Mouse (Mus musculus) embryo, embryonic 10 days (tissue): Measurements from ENCODE around the gene Gpat2.
A peak's percentile ranks its signal among the peaks of the same experiment; 100 is the strongest.

ENCODE experiments used
- DNase-seq: peaks from one replicate; pipeline ENCODE4 v3.0.0-alpha.2; 2015; ENCODE audit warnings: low spot score

Gene Gpat2

GRCm38 (mm10) chr2:127424977-127425376 lies at the start of gene Gpat2:
Gpat2 (plus strand) TSS chr2:127425199.
- DNase-seq, result no peak

GRCm38 (mm10) chr2:127375759-127376341 lies 49.1 kb upstream of the Gpat2 start:
- no peak for DNase-seq

GRCm38 (mm10) chr2:127376423-127377051 lies 48.5 kb upstream of the Gpat2 start:
- DNase-seq, result no peak

GRCm38 (mm10) chr2:127377942-127378610 lies 46.9 kb upstream of the Gpat2 start:
- no peak for DNase-seq

GRCm38 (mm10) chr2:127378611-127378990 lies 46.4 kb upstream of the Gpat2 start:
- no peak for DNase-seq

- no peak for DNase-seq
These were observed 45.7 kb upstream of the Gpat2 start for GRCm38 (mm10) chr2:127379250-127379649.

DNA sequence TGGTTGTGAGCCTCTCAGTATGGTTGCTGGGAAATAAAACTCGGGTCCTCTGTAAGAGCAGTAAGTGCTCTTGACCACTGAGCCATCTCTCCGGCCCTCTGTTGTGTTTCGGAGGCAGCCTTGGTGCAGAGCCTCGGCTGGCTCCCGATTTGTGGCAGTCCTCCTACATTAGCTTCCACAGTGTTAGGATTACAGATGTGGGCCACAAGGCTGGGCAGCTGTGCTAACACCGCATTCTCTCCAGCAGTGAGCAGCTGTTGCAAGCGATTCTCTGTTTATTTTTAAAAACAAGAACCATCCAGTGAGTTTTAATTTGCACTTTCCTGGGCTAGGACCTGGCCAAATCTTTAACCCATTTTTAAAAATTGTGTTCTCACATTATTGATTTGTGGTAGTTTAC lies 41.1 kb upstream of the Gpat2 start:
- DNase-seq, result no peak

- no peak for DNase-seq
These were observed 37.5 kb upstream of the Gpat2 start for GRCm38 (mm10) chr2:127387521-127387920.

DNA sequence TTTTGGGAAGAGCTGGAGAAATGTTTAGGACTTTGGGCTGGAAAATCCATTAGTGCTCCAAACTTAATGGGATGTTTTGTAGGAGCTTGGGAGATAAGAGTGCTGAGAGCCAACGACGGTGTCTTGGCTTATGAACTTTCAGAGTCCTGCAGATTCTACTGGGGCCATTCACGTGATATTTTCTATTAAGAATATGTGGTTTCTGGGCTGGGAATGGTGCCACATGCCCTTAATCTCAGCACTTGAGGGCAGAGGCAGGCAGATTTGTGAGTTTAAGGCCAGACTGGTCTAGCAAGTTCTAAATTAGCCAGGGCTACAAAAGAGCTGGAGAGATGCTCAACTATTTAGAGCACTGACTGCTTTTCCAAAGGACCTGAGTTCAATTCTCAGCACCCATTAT lies 34.6 kb upstream of the Gpat2 start:
- DNase-seq, result no peak

- no peak for DNase-seq
These were observed 34.2 kb upstream of the Gpat2 start for GRCm38 (mm10) chr2:127390846-127391245.

DNA sequence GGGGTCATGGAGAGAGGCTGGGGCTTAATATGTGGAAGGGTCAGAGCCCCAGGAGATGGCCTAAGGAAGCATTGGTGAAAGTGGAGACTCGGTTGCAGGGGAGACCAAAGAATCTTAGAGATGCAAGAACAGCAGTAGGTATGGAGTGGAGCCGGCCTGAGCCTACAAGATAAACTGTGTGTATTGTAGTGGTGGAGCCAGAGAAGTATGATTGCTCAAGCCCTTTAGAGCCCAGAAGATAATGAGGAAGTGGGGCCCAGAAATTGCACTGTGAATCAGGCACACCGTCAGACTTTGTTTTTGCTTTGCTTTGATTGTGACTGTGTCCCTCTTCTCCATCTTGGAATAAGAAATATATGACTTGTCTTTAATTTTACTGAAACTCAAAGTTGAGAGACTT lies 33.7 kb upstream of the Gpat2 start:
- no peak for DNase-seq

DNA sequence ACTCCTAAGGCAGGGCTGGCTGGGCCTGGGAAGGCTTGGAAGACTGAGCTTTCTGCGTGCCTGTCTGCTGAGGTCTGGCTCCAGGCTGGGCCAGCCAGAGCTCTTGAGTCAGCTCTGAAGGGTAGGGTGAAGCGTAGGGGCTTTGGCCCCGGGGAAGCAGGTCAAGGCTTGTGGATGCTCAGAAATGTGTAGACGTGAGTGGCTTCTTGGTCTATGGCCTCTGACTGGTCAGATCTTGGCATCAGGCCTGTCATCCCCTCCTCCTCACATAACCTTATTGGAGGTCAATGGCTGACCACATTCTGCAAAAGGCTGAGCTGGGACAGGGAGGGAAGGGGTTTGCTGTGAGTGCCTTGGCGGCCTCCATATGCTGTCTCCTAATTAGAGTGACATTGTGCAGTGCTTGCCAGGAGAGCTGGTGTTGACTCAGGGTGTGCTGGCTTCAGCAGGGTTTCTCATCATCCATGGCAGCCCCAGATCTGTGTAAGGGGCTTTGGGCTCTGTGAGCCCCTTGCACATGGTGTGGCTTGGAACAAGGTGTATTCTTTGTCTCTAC lies 30.3 kb upstream of the Gpat2 start:
- no peak for DNase-seq

- no peak for DNase-seq
These were observed 26.3 kb upstream of the Gpat2 start for GRCm38 (mm10) chr2:127398738-127399137.

GRCm38 (mm10) chr2:127411126-127411525 lies 13.9 kb upstream of the Gpat2 start:
- DNase-seq, result no peak

DNA sequence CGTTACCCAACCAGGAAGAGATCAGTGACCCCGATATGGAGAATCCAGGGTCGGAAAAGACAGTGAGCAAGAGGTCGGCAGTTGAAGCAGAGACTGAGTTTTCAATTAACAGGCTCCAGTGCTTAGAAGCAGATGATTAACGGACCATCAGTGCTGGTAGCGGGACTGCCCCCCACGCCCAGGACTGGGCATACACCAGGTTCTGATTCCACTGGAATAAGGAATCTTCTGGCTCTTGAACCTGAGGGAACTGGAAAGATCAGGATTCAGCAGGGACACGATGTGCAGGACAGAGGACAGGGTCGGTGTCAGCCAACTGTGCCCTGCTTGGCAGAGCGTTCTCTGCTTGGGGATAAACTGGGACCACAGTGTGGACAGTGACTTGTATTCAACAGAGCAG lies 9.2 kb upstream of the Gpat2 start:
- DNase-seq, result no peak

- no peak for DNase-seq
These were observed 8.3 kb upstream of the Gpat2 start for GRCm38 (mm10) chr2:127416706-127417105.

DNA sequence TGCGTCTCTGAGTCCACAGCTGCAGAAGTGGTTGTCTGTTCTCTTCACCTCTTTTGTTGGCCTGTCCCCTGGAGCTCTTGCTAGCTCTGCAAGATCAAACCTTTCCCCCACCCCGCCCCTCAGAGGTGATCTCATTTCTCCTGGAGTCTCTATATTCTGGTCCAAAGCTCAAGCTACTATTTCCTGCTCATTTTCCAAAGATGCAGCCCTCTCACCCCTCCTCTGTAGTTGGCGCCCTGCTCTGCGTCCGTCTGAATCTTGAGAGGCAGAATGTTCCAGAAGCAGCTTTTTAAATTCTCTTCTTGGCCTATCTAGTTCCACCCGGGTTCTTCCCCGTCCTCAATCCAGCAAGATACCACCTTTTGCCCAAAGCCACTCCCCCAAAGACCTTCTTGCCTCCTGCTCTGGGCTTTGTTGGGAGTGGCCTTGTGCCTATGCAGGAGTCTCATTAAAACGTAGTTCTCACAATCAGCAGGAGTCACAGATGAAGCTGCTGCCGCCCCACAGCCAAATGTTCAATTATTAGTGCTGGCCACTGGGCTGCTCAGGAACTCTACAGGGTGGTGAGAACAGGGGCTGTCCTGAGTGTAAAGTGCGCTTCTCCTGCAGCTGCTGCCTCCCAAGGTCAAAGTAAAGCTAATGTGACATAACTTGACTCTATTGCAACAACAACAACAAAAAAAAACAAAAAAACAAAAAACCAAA lies 6.6 kb upstream of the Gpat2 start:
- no peak for DNase-seq

DNA sequence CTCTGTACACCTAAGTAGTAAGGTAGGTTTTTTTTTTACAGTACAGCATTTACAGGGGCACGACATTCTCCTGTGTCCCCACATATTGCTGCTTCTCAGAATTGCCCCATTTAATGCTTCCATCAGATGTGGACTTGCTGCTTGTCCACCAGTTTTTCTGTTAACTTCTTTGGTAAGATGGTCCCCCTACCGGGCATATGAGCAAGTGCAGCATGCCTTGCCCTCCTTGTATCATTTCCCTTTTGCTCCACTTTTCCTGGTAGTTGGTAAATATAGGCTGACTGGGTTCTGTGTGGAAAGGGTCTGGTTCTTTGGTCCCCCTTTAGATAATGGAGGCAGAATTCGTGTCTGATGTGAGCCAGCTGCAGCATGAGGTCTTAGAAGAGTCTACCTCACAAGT lies 5.2 kb downstream of the Gpat2 start:
- peak; percentile 73 for DNase-seq

DNA sequence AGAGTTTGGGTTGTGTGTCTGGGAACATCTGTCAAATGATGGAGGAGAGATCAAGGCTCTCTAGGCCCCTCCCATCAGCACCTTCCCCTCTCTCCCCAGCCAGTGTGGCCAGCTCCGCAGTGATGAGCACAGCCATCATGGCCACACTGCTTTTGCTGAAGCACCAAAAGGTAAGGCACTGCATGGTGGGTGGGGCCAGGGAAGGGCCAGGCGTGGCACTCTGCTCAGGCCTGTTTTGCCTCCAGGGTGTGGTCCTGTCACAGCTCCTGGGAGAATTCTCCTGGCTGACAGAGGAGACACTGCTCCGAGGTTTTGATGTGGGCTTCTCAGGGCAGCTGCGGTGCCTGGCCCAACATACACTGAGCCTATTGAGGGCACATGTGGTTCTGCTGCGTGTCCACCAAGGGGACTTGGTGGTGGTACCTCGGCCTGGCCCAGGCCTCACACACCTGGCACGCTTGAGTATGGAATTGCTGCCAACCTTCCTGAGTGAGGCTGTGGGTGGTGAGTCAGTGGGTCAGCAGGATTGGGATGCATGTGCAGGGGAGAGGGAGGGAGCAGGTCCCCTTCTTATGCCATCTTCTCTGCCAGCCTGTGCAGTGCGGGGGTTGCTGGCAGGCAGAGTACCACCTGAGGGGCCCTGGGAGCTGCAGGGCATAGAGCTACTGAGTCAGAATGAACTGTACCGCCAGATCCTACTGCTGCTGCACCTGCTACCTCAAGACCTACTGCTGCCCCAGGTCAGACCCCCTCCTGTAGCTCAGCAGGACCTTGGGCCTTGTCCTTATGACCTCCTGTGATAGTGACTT lies 8.7 kb downstream of the Gpat2 start:
- DNase-seq, result no peak

DNA sequence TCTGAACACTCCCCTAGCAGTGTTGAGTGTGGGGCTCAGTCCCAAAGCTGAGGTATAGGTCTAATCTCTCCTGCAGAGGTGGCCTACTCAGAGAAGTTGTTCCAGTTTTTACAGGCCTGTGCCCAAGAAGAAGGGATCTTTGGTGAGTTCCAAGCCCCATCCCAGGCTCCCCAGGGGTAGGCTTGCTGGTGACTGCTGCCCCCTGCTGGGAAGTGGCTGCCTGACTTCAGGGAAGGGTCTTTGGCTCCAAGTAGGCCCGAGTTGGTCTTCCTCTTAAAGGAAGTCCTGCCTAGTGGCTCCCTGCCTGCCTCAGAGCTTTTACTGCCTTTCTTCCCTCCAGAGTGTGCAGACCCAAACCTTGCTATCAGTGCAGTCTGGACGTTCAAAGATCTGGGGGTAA lies 10.1 kb downstream of the Gpat2 start:
- peak; percentile 57 for DNase-seq

GRCm38 (mm10) chr2:127435554-127435953 lies 10.6 kb downstream of the Gpat2 start:
- no peak for DNase-seq

DNA sequence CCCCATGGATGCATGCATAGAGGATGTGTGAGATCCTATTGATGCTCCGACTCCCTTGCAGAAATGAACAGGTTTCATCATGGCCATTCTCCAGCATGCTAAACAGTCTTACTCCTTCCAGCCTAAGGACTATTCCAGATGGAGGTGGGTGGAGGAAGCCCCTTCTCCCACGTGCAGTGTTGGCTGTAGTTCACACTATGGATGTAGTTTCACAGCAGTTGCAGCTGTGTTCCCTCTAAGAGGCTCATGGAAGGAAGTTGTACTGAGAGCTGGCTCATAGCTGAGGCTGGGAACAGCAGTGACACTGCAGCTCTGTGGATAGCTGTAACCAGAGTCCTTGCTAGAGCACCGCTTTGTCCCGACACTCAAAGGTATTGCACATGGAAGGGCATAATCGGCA lies 12.7 kb downstream of the Gpat2 start:
- no peak for DNase-seq
